Mouse (Mus musculus) ES-Bruce4 (cell line): ENCODE data around the gene Arfgap2.

Source experiments
- CTCF ChIP-seq: IDR thresholded peaks from one replicate; pipeline ENCODE4 v1.8.1; 2011; ENCODE audit warnings: low read depth, low read length
- EP300 ChIP-seq: IDR thresholded peaks from 2 replicates; pipeline ENCODE4 v1.6.1; 2011; ENCODE audit warnings: low read depth, low read length; ENCODE audit not compliant: insufficient read depth
- POLR2A ChIP-seq: IDR thresholded peaks from one replicate; pipeline ENCODE4 v1.8.1; 2011; ENCODE audit warnings: low read length; ENCODE audit not compliant: insufficient read depth

GRCm38 (mm10) chr2:91285885-91286505, 21.2 kb downstream of the Arfgap2 start:
- TF ChIP-seq POLR2A (no peak), CTCF (peak; percentile 93), EP300 (no peak)
